Mouse (Mus musculus) myocyte (in vitro differentiated cells): Measurements from ENCODE around the gene Slc30a7. TPM values are rescaled to one million over a fixed set of nuclear protein-coding genes. Genes with fewer than 3 reads are reported as not detected.

Experiments used
- H3K27me3 ChIP-seq: one replicate; pipeline ENCODE4 v1.6.1; 2011; ENCODE audit not compliant: control insufficient read depth, insufficient read depth, insufficient read length
- H3K36me3 ChIP-seq: one replicate; pipeline ENCODE4 v1.6.1; 2011; ENCODE audit not compliant: control insufficient read depth, insufficient read depth
- H3K4me2 ChIP-seq: one replicate; pipeline ENCODE4 v1.6.1; 2011; ENCODE audit warnings: low read depth, control low read depth
- H3K4me3 ChIP-seq: one replicate; pipeline ENCODE4 v1.5.1; 2011; ENCODE audit warnings: mild to moderate bottlenecking, control low read depth, moderate library complexity
- H3K79me2 ChIP-seq: one replicate; pipeline ENCODE4 v1.6.1; 2011; ENCODE audit not compliant: control insufficient read depth, insufficient read depth
- H3ac ChIP-seq: one replicate; pipeline ENCODE4 v1.6.1; 2011; ENCODE audit not compliant: control insufficient read depth, insufficient read length
- CEBPB ChIP-seq: IDR thresholded peaks from 2 replicates; pipeline ENCODE4 v1.6.1; 2011; ENCODE audit warnings: mild to moderate bottlenecking, moderate library complexity; ENCODE audit not compliant: poor library complexity, insufficient read depth, severe bottlenecking
- E2F4 ChIP-seq: IDR thresholded peaks from one replicate; pipeline ENCODE4 v1.6.1; 2011; ENCODE audit warnings: mild to moderate bottlenecking, control low read depth, moderate library complexity; ENCODE audit not compliant: insufficient read depth
- MAX ChIP-seq: IDR thresholded peaks from one replicate; pipeline ENCODE4 v1.6.1; 2011; ENCODE audit warnings: low read depth, mild to moderate bottlenecking, control low read depth
- MYOD1 ChIP-seq, 3 experiments: IDR thresholded peaks; one replicate each; pipeline ENCODE4 v1.6.1; 2011; ENCODE audit warnings: control low read depth in 2 of 3, low read depth in 2 of 3, mild to moderate bottlenecking in 2 of 3, moderate library complexity in 1 of 3; ENCODE audit not compliant: insufficient read length in 2 of 3, control insufficient read depth in 1 of 3
- MYOG ChIP-seq, 3 experiments: IDR thresholded peaks; one replicate each; pipeline ENCODE4 v1.6.1; 2011; ENCODE audit warnings: control low read depth in 2 of 3, low read depth in 2 of 3, mild to moderate bottlenecking in 2 of 3; ENCODE audit not compliant: insufficient read length in 2 of 3, control insufficient read depth in 1 of 3, insufficient read depth in 1 of 3
- POLR2A ChIP-seq: IDR thresholded peaks from one replicate; pipeline ENCODE4 v1.6.1; 2011; ENCODE audit warnings: low read depth, mild to moderate bottlenecking, control low read depth, moderate library complexity; ENCODE audit not compliant: insufficient read length
- POLR2AphosphoS2 ChIP-seq: IDR thresholded peaks from one replicate; pipeline ENCODE4 v1.6.1; 2011; ENCODE audit warnings: low read depth, control low read depth; ENCODE audit not compliant: insufficient read length
- REST ChIP-seq: IDR thresholded peaks from one replicate; pipeline ENCODE4 v1.6.1; 2011; ENCODE audit warnings: mild to moderate bottlenecking, control low read depth, moderate library complexity; ENCODE audit not compliant: insufficient read depth, insufficient read length
- SRF ChIP-seq: IDR thresholded peaks from one replicate; pipeline ENCODE4 v1.6.1; 2011; ENCODE audit warnings: low read depth; ENCODE audit not compliant: control insufficient read depth, insufficient read length
- TCF12 ChIP-seq: IDR thresholded peaks from one replicate; pipeline ENCODE4 v1.6.1; 2011; ENCODE audit warnings: mild to moderate bottlenecking, control low read depth; ENCODE audit not compliant: poor library complexity, insufficient read depth, severe bottlenecking
- TCF3 ChIP-seq: IDR thresholded peaks from one replicate; pipeline ENCODE4 v1.6.1; 2011; ENCODE audit warnings: low read depth, control low read depth; ENCODE audit not compliant: insufficient read length
- USF1 ChIP-seq: IDR thresholded peaks from one replicate; pipeline ENCODE4 v1.6.1; 2011; ENCODE audit warnings: low read depth, mild to moderate bottlenecking, control low read depth, moderate library complexity
- polyA plus RNA-seq: library from polyadenylated mRNA; unstranded; fragments of >200 nt; fragmentation: generic; extraction: Trizol; gene quantifications from one replicate; pipeline ENCODE4 v1.2.1, GENCODE M21; 2012; ENCODE audit warnings: missing spikeins

Slc30a7 gene
- polyA plus RNA-seq, 1 experiment = 3.9 TPM

- Histone ChIP-seq H3K27me3 (no peaks in the 10 kb centered on the region), H3K4me2 (no peak overlapping the region), H3K79me2 (peaks cover 30% of the 10 kb centered on the region), H3ac (no peak overlapping the region), H3K4me3 (no peak overlapping the region), H3K36me3 (no peaks in the 10 kb centered on the region)
- TF ChIP-seq USF1 (no peak), MYOD1 (IDR thresholded peaks at IDR 0.05; ENCODE audit: control insufficient read depth in 1 of 3, insufficient read length in 2 of 3, low read depth in 2 of 3) (no peak), POLR2AphosphoS2 (no peak)
These were observed 2.6 kb upstream of the Slc30a7 start for GRCm38 (mm10) chr3:116009622-116010344.

DNA sequence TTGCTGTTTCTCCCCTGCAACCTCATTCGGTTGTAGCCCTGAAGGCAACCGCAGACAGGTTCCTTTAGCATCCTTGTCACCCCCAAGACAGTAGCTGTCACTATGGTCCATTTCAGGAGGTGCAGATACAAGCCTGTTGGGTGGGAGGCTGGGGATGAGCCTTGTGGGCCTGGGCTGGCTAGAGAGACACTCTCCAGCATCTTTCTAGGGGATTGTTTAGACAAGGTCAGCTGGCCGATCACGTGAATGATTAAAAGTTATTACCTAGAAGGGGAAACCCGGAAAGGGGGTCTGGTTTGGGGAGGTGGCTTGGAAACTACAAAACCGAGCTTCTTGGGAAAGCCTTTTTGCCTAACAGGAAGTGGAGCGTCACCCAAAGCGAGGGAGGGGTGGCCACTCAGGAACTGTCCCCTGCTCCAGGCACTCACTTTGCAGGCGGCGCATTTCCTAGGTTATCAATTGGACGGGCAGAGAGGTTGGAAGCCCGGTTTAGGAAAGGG, 785 bp upstream of the Slc30a7 start:
- Histone ChIP-seq H3K79me2 (peaks cover 30% of the 10 kb centered on the region), H3K4me3 (peak overlapping the region; percentile 99), H3K4me2 (peak overlapping the region; percentile 100), H3K27me3 (no peaks in the 10 kb centered on the region), H3ac (peak overlapping the region; percentile 86), H3K36me3 (peaks cover 17% of the 10 kb centered on the region)
- no peak for TF ChIP-seq POLR2AphosphoS2
- no peak for TF ChIP-seq POLR2A
- TF ChIP-seq MYOG (IDR thresholded peaks at IDR 0.05; ENCODE audit: control insufficient read depth in 1 of 3, insufficient read depth in 1 of 3, insufficient read length in 2 of 3, low read depth in 2 of 3) = no peak
- peak; percentile 74 for TF ChIP-seq USF1

GRCm38 (mm10) chr3:116006284-116006977, 775 bp downstream of the Slc30a7 start:
- TF ChIP-seq E2F4 = no peak
- no peak for TF ChIP-seq MYOD1 (IDR thresholded peaks at IDR 0.05; ENCODE audit: control insufficient read depth in 1 of 3, insufficient read length in 2 of 3, low read depth in 2 of 3)
- no peak for TF ChIP-seq TCF3
- no peak for TF ChIP-seq POLR2AphosphoS2
- TF ChIP-seq CEBPB = no peak
- TF ChIP-seq USF1 = no peak
- no peak for TF ChIP-seq SRF

GRCm38 (mm10) chr3:115996929-115997328, 10.3 kb downstream of the Slc30a7 start:
- H3K27me3 ChIP-seq = no peaks in the 10 kb centered on the region
- no peak overlapping the region for H3ac ChIP-seq
- no peak overlapping the region for H3K4me3 ChIP-seq
- no peak for TF ChIP-seq POLR2AphosphoS2
- no peak for TF ChIP-seq TCF12
- TF ChIP-seq REST = no peak
- TF ChIP-seq MAX = no peak
- TF ChIP-seq USF1 = no peak
- TF ChIP-seq MYOD1 (IDR thresholded peaks at IDR 0.05; ENCODE audit: control insufficient read depth in 1 of 3, insufficient read length in 2 of 3, low read depth in 2 of 3) = no peak
- TF ChIP-seq CEBPB = no peak
- TF ChIP-seq SRF = no peak
- no peak for TF ChIP-seq MYOG (IDR thresholded peaks at IDR 0.05; ENCODE audit: control insufficient read depth in 1 of 3, insufficient read depth in 1 of 3, insufficient read length in 2 of 3, low read depth in 2 of 3)
- TF ChIP-seq TCF3 = no peak
- TF ChIP-seq POLR2A = no peak
- TF ChIP-seq E2F4 = no peak
- H3K4me2 ChIP-seq = no peak overlapping the region
- H3K36me3 ChIP-seq = peaks cover 16% of the 10 kb centered on the region
- peaks cover 28% of the 10 kb centered on the region for H3K79me2 ChIP-seq

More at GRCm38 (mm10) chr3:116006284-116006977, 775 bp downstream of the Slc30a7 start:
- no peaks in the 10 kb centered on the region for H3K27me3 ChIP-seq
- H3K79me2 ChIP-seq = peaks cover 30% of the 10 kb centered on the region
- peaks cover 24% of the 10 kb centered on the region for H3K36me3 ChIP-seq
- peak overlapping the region; percentile 99 for H3K4me3 ChIP-seq
- H3K4me2 ChIP-seq = peak overlapping the region; percentile 90
- H3ac ChIP-seq = peak overlapping the region; percentile 86

DNA sequence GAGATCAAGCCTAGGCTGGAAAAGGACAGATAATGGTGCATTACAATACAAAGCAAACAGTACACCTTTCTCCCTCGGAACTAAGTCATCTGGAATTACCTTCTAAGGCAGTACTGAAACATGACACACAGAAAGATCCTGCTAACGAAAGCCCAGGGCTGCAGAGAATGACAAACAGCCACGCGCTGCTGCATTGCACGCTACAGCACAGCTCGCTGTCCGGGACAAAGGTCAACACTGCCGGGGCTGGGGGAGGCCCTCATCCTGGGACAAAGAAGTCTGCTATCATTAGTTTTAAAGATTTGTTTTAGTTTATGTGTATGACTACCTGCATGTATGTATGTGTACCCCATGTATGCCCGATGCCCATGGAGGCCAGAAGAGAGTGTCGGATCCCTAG, 14.2 kb downstream of the Slc30a7 start:
- Histone ChIP-seq H3K4me2 (no peak overlapping the region), H3K36me3 (peaks cover 9% of the 10 kb centered on the region), H3K27me3 (no peaks in the 10 kb centered on the region), H3ac (no peak overlapping the region), H3K79me2 (peaks cover 9% of the 10 kb centered on the region), H3K4me3 (no peak overlapping the region)
- TF ChIP-seq MYOD1 (IDR thresholded peaks at IDR 0.05; ENCODE audit: control insufficient read depth in 1 of 3, insufficient read length in 2 of 3, low read depth in 2 of 3) = no peak
- no peak for TF ChIP-seq MAX
- no peak for TF ChIP-seq REST
- TF ChIP-seq USF1 = no peak
- no peak for TF ChIP-seq TCF12
- TF ChIP-seq TCF3 = no peak
- TF ChIP-seq CEBPB = no peak
- no peak for TF ChIP-seq MYOG (IDR thresholded peaks at IDR 0.05; ENCODE audit: control insufficient read depth in 1 of 3, insufficient read depth in 1 of 3, insufficient read length in 2 of 3, low read depth in 2 of 3)
- TF ChIP-seq E2F4 = no peak
- no peak for TF ChIP-seq POLR2A
- TF ChIP-seq SRF = no peak
- no peak for TF ChIP-seq POLR2AphosphoS2
